Mouse (Mus musculus) testis, adult 2 months (tissue): ENCODE measurements around the gene Ptpn9. TPM values are rescaled to one million over a fixed set of nuclear protein-coding genes. Genes with fewer than 3 reads are reported as not detected.

Experiments
- H3K27ac ChIP-seq: fragments of 200-500 bp; 2 replicates; pipeline ENCODE4 v1.5.1; 2012; ENCODE audit warnings: low read depth, low read length; ENCODE audit not compliant: control insufficient read depth, insufficient read depth
- H3K27me3 ChIP-seq: fragments of 200-500 bp; 2 replicates; pipeline ENCODE4 v1.6.1; 2012; ENCODE audit warnings: mild to moderate bottlenecking, low read length, moderate library complexity; ENCODE audit not compliant: control insufficient read depth, insufficient read depth
- H3K36me3 ChIP-seq: fragments of 200-500 bp; 2 replicates; pipeline ENCODE4 v1.6.1; 2012; ENCODE audit warnings: mild to moderate bottlenecking, low read length; ENCODE audit not compliant: control insufficient read depth, insufficient read depth
- H3K4me1 ChIP-seq: fragments of 200-500 bp; 2 replicates; pipeline ENCODE4 v1.6.1; 2012; ENCODE audit warnings: low read length; ENCODE audit not compliant: control insufficient read depth, insufficient read depth
- H3K4me3 ChIP-seq: fragments of 200-500 bp; 2 replicates; pipeline ENCODE4 v1.5.1; 2012; ENCODE audit warnings: low read depth, mild to moderate bottlenecking, low read length, moderate library complexity, mixed read lengths; ENCODE audit not compliant: control insufficient read depth
- CTCF ChIP-seq: fragments of 200-500 bp; IDR thresholded peaks from 2 replicates; pipeline ENCODE4 v1.5.1; 2012; ENCODE audit warnings: low read depth, mild to moderate bottlenecking, inconsistent platforms, low read length, moderate library complexity; ENCODE audit not compliant: control insufficient read depth, insufficient read depth, insufficient replicate concordance
- POLR2A ChIP-seq: fragments of 200-500 bp; IDR thresholded peaks from 2 replicates; pipeline ENCODE4 v1.6.1; 2012; ENCODE audit warnings: low read depth, mild to moderate bottlenecking, inconsistent platforms, low read length, moderate library complexity; ENCODE audit not compliant: control insufficient read depth
- polyA plus RNA-seq: library from polyadenylated mRNA; depleted of rRNA; stranded (reverse); fragments of >200 nt; gene quantifications from 2 replicates; pipeline ENCODE4 v1.2.3, GENCODE M21; 2012

Gene Ptpn9
- polyA plus RNA-seq, 1 experiment: 21.9 TPM

DNA sequence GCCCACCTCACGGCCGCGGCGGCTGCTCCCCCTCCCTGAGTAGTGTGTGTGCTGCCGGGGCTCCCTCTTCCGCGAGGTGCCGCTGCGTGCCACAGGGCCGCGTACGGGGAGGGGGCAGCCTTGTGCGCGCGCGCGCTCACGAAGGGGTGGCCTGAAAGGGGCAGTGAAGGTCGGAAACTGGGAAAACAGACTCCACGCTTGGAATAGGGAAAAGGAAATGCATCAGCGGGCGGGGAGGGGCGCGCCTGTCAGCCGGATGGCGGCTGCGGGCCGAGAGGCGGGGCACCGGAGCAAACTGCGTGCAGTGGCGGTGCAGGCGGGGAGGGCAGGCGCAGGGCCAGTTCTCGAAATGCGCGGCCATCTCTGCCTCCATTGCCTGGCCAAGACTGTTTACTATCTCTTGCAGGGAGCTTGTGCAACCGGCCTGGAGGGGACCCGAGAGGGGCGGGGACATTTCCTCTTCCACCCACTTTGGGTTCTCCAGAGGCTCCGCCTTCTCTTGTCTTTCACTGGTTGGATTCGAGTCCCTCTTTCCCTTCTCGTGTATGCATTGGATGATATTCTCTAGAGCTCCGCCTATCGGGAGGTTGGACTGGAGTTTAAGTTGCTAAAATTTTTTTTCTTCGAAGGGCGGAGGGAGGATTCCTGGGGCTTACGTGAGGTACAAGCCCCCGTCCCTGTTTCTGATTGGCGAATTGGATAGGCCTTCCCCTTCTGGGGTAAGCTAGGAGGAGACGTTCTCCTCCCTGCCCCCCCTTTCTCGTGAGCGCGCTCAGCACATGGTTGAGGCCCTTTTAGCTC lies 78.5 kb downstream of the Ptpn9 start:
- peak overlapping the region; percentile 92 for H3K4me3 ChIP-seq
- H3K27ac ChIP-seq: peak overlapping the region; percentile 81
- no peaks in the 10 kb centered on the region for H3K36me3 ChIP-seq
- H3K27me3 ChIP-seq: no peaks in the 10 kb centered on the region; the same call in 1 of the 2 replicates
- TF ChIP-seq CTCF (peak; percentile 5; the same call in 1 of the 2 replicates), POLR2A (peak; percentile 64)
- H3K4me1 ChIP-seq: peaks cover 18% of the 10 kb centered on the region

DNA sequence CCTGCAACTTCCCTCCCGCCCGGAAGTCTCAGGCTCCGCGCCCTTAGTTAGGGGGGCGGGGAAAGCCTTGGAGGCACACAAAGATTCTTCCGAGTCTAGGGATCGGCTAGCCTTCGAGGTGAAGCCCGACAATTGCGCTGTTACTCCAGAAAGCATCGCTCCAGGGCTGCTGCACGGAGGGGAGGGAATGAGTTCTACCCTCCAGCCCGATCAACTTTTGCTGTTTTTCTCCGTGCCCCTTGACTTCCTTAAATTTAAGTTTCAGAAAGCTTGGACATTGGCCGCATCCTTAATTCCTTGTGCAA lies 79.0 kb downstream of the Ptpn9 start:
- Histone ChIP-seq H3K4me3 (peak overlapping the region; percentile 92), H3K36me3 (no peaks in the 10 kb centered on the region), H3K27ac (peak overlapping the region; percentile 77), H3K4me1 (peaks cover 19% of the 10 kb centered on the region), H3K27me3 (no peaks in the 10 kb centered on the region; the same call in 1 of the 2 replicates)
- TF ChIP-seq POLR2A (no peak), CTCF (no peak)

GRCm38 (mm10) chr9:57074171-57074821 lies 79.6 kb downstream of the Ptpn9 start:
- Histone ChIP-seq H3K27me3 (no peaks in the 10 kb centered on the region; the same call in 1 of the 2 replicates), H3K36me3 (no peaks in the 10 kb centered on the region), H3K27ac (peak overlapping the region; percentile 77), H3K4me3 (peak overlapping the region; percentile 92), H3K4me1 (peaks cover 19% of the 10 kb centered on the region)
- TF ChIP-seq CTCF (no peak), POLR2A (no peak)

DNA sequence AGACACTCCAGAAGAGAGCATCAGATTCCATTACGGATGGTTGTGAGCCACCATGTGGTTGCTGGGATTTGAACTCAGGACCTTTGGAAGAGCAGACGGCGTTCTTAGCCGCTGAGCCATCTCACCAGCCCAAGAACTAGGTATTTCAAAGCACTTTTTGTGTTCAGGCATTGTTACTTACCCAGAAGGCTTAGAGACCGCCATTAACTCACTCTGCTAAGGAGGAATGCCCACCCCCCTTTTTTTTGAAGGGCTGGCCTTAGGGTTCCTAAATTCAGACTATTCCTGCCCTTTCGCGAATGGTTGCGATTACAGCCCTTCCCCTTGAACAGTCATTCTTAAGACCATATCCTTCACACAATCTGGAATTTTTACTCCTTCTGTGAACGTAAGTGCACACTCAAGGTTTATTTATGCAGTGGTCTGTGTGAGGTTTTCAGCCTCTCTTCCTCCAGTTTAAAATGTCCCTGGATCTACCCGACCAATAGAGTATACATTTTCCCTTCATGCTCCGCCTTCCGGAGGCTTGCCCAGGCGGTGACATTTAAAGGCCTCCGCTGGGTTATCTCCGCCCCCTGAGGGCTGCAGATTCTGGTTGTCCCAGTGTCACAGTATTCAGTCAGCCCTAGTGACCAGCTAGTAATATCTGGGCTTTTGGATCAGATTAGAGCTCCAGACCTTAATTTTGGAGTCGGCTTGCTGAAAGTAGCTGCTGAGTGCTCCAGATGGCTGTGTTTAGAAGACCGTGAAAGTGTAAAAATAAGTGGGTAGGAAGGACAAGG lies 80.3 kb downstream of the Ptpn9 start:
- Histone ChIP-seq H3K27ac (peak overlapping the region; percentile 92), H3K4me1 (peaks cover 19% of the 10 kb centered on the region), H3K27me3 (no peaks in the 10 kb centered on the region; the same call in 1 of the 2 replicates), H3K36me3 (no peaks in the 10 kb centered on the region), H3K4me3 (peak overlapping the region; percentile 88)
- TF ChIP-seq POLR2A (no peak), CTCF (no peak)

GRCm38 (mm10) chr9:57075681-57076381 lies 81.1 kb downstream of the Ptpn9 start:
- H3K27ac ChIP-seq: peak overlapping the region; percentile 92
- peak overlapping the region; percentile 88 for H3K4me3 ChIP-seq
- H3K4me1 ChIP-seq: peaks cover 19% of the 10 kb centered on the region
- H3K36me3 ChIP-seq: no peaks in the 10 kb centered on the region
- no peaks in the 10 kb centered on the region; the same call in 1 of the 2 replicates for H3K27me3 ChIP-seq
- TF ChIP-seq POLR2A (peak; percentile 68), CTCF (no peak)

GRCm38 (mm10) chr9:57076701-57077660 lies 82.3 kb downstream of the Ptpn9 start:
- Histone ChIP-seq H3K4me1 (peaks cover 16% of the 10 kb centered on the region), H3K27ac (peak overlapping the region; percentile 87), H3K36me3 (no peaks in the 10 kb centered on the region), H3K4me3 (peak overlapping the region; percentile 88), H3K27me3 (no peaks in the 10 kb centered on the region; the same call in 1 of the 2 replicates)
- no peak for TF ChIP-seq POLR2A
- TF ChIP-seq CTCF: no peak
